Mouse (Mus musculus) kidney, postnatal 36 days (tissue): ENCODE measurements around the gene Rnf166.

Experiments
- DNase-seq, 2 experiments: peaks; one replicate each; pipeline ENCODE4 v3.0.0; 2021 to 2022; ENCODE audit warnings: mixed read lengths in 2 of 2

The Rnf166 gene

DNA sequence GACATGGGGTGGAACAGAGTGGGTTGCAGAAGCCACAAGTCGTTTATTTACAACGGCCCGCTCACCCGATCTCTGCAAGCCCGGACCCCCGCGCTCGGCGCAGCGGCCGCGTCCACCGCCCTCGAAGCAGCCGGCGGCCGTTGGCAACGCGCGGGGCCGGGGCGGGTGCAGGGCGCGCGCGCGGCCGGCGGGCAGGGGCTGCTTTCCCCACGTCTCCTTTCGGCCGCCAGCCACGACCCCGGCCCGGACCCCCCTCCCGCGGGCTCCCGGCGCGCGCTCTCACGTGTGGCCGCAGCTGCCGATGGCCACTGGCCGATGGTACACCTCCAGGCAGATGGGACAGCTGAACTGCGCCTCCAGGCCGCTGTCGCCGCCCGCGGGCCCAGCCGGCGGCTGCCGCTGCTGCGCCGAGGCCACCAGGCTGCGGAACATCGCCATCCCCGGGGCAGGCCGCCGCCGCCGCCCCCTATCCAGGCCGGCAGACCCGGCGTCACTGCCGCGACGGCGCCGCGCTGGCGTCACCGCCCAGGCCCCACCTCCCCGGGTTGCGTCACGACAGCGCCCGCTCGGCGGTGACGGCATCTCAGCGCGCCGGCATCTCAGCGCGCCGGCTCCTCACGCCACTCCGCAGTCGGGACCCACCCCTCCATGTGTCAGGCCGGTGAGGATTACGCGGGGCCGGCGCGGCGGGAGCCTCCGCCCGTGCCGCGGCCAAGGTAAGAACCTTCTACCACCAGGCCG, at the start of gene Rnf166, which contains the start of gene Ctu2:
Gene Rnf166, minus strand, starts transcription at position 485 of the 741 bp plus-strand sequence.
Gene Ctu2, plus strand, starts transcription at position 564 of the 741 bp plus-strand sequence.
- DNase-seq = peak; percentile 88 to 95

- no peak for DNase-seq
Measured at GRCm38 (mm10) chr8:122525004-122525403, 49.1 kb upstream of the Rnf166 start.

DNA sequence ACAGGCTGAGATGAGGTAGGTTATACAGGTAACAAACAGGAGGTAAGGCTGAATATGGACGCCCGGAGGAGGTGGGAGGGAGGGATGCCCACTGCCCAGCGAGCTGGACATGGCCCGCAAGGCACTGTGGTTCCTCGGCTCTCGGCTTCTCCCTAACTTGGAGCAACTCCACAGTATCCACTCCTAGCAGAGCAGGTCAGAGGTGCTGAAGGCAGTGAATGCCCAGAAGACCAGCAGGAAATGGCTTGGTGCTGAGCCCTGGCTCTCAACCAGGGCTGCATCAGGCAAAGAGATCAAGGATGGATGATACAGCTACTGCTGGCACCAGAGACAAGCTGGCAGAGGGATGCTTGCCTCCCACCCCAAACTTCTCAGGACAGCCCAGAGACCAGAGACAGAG, 48.6 kb upstream of the Rnf166 start:
- peak; percentile 31 to 45 for DNase-seq

DNA sequence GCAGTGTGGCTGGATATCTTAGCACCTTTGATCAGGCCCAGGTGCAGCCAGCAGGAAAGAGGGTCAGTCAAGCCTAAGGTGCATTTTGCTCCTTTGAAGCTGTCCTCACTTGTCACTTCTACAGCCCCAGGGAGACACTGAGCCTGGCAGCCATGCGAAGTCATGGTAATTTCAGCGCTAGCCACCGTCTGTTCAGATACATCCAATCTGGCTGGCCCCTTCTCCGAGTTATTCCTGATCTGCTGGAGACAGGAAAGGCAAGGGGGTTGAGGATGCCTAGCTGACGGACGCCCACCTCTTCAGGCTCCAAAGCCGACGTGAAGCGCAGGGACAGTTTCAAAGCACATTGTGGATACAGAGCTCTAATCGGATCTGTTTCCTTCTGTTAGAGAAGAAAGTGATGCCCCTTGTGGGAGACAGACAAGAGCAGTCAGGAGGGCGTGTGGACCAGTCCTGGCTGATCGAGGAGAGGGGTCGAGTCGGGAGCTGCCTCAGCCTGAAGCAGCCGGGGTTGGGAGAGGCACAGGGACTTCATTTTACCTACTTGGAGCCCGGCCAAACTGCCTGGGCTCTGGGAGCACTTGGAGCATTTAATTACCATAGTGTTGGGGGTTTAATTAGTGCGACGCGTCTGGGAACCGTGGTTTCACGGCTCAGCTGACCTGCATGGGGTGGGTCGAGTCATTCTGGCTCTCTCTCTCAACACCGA, 47.9 kb upstream of the Rnf166 start:
- peak; percentile 78 to 80 for DNase-seq

GRCm38 (mm10) chr8:122522796-122523651, 47.2 kb upstream of the Rnf166 start:
- peak; percentile 88 to 94 for DNase-seq

DNA sequence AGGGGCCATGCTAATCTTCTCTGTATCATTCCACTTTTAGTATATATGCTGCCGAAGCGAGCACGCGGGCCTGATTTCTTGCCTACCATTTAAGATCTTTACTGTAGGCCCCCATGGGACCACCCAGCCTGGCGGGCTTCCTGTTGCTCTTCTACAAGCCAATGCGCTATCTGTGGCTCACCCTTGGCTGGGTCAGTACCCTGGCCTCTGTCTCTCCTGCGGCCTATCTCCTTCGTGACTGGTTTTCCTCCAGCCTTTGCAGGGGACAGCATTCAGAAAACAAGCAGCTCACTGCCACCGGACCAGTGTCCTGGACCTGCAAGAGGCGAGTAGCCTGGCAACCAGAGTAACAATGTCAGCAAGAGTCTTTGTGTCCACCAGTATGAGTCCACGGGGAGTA, 44.7 kb upstream of the Rnf166 start:
- no peak for DNase-seq

DNA sequence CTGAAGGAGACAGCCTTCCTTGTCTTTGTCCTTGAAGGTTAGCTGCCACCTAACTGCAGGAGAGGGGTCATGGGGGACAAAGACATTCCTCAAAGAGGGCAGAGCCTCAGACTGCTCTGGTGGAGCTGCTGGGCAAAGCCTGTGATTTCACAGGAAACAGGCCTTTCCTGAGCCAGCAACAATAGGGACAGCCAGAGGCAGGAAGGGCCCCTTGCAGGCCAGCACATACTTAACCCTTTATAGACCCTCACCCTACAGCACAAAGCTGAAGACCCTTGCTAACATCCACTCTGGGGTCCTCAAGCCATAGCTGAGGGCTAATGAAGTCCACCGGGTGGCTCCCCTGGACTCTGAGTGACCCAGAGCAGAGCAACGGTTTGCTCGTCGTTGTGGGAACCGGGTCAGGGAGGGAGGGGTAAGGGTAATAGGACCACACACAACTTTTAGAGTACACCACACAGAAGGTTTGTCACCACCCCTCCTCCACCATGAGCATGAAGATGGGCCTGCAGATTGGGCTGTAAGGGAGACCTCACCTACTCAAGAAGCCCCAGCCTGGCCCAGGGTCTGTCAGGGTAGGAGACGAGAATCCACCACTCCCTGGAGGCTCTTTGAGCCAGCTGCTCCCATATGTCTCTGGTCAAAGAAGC, 41.8 kb upstream of the Rnf166 start:
- DNase-seq = peak; percentile 56 to 73

DNA sequence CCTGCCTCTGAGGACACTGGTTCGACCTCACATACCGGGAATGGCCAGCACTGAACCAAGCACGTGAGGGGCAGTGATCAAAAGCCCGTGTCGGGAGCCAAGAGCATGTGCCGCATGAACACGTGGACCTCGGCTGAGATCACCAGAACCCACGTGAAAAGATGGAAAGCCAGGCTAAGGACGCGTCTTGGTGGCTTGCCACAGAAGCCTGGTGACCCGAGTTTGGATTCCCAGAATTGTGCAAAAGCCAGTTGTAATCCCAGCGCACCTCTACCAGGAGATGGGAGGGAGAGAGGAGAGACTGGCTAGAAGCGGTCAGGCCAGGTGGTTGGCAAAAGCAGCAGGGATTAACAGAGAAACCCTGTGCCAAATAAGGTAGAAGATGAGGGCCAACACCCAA, 39.8 kb upstream of the Rnf166 start:
- DNase-seq = peak; percentile 46 to 56

DNA sequence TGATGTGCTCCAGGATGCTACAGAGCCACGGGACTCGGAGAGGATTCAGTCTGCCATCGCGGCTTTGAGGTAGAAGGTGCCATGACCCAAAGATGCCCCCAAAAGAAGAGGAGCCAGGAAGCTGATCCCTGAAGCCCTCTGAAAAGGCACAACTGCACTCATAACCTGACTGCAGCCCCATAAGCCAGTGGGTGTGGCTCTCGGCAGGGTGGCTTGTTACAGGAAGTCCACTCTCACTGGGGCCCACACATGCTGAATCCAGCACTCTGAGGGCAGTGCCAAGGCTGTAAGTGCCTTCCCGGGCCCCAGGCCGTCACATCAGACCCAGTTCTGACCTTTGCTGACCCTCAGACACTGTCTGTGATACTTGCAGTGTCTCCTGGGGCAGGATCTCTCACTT, 36.5 kb upstream of the Rnf166 start:
- no peak for DNase-seq

DNA sequence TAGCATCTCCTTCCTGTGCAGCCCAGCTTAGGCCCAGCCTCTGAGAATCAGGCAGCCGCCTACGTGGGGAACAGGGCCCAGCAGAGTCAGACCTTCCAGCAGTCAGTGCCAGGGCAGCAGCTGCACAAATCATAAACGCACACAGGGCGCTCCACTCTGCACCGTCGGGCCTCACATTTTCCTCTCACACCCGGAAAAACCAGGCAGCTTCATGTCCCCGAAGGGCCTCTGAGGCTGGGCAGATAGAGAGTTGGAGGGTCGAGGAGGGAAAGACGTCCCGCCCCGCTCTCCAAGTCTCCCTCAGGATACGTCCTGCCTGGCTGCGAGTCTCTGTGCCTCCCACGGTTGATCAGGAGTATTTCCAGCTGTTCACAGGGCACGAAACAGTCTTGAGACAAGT, 35.7 kb upstream of the Rnf166 start:
- no peak for DNase-seq

DNA sequence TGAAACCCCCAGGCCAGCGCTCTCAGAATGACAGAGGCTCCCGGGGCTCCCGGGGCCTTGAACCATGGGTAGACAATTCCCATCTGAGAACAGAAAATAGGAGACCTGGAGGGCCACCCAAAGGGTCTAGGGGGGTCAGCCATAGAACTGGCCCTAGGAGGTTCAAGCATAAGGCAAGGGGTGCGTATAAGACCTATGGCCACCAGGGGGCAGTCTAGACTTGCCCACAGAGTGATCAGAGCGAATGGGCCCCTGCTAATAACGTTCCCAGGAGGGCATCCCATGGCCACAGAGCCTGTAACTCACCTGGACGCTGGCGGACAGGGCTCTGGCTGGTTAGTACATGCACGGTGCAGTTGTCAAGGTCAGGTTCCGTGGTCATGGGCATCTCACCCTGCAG, 25.0 kb upstream of the Rnf166 start:
- DNase-seq = peak; percentile 81 to 90

GRCm38 (mm10) chr8:122497912-122498311, 22.0 kb upstream of the Rnf166 start:
- no peak for DNase-seq

- peak; percentile 42 to 69 for DNase-seq
Measured at GRCm38 (mm10) chr8:122497016-122497734, 21.3 kb upstream of the Rnf166 start.

DNA sequence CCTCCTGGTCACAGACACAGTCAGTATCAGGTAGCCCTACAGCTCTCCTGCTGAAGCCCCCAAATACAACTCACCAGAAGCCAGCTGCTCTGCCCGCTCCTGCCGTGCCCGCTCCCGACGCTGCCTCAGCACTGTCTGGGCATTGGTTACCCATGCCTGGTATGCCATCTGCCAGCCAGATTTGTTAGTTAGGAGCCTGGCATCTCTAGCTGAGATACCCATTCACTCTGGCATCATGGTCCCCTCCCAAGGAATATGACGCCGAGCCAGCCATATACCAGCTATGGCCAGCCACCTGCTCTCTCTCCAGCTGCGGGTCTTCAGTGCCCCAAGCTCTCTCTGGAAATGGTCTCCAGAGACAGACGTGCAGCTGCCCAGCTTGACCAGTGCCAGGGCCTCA, 12.5 kb upstream of the Rnf166 start:
- no peak for DNase-seq

- no peak for DNase-seq
Measured at GRCm38 (mm10) chr8:122484831-122485230, 9.0 kb upstream of the Rnf166 start.

- no peak for DNase-seq
Measured at GRCm38 (mm10) chr8:122483877-122484276, 8.0 kb upstream of the Rnf166 start.

GRCm38 (mm10) chr8:122482448-122482847, 6.6 kb upstream of the Rnf166 start:
- no peak for DNase-seq

- peak; percentile 44 to 72 for DNase-seq
Measured at GRCm38 (mm10) chr8:122474951-122475560, 808 bp downstream of the Rnf166 start.

DNA sequence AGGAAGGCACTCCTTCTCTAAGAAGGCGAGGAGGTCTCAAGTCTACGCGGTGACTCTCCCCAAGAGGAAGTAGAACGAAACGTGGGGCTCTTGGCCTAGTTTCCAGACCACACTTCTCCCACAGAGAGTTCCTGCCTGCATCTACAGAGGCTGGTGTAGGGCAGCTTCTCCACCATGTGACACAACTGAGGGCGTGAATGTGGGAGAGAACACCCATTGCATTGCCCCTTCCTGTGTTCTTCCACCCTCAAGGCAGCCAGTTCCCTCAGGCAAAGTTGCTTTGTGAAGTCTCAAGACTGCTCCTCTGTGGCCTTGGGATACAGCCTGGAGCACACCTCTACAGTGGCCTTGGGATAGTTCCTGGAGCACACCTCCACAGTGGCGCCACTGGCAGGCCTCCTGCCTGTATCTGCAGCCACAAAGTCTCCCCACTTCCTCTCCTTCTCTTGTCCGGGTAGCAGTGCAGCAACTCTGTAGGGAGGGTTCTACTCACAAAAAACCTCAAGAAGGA, 1.9 kb downstream of the Rnf166 start:
- DNase-seq = no peak

GRCm38 (mm10) chr8:122470691-122471090, 5.2 kb downstream of the Rnf166 start:
- DNase-seq = no peak

- no peak for DNase-seq
Measured at GRCm38 (mm10) chr8:122469965-122470364, 5.9 kb downstream of the Rnf166 start.
